Mouse (Mus musculus) gonadal fat pad, adult 2 months (tissue): ENCODE measurements around the gene Trim30b. TPM values are rescaled to one million over a fixed set of nuclear protein-coding genes. Genes with fewer than 3 reads are reported as not detected.
A peak's percentile ranks its signal among the peaks of the same experiment; 100 is the strongest.
"Not testable (repeated sequence)": the region's sequence is repeated elsewhere in the genome, so short reads cannot be mapped to it uniquely, and the experiment has no call there.

Experiments used
- DNase-seq: peaks from one replicate; pipeline ENCODE4 v3.0.0-alpha.2; 2012; ENCODE audit warnings: low read depth
- polyA plus RNA-seq: library from polyadenylated mRNA; depleted of rRNA; stranded (reverse); fragments of >200 nt; gene quantifications from 2 replicates; pipeline ENCODE4 v1.2.3, GENCODE M21; 2012; rRNA removed

The Trim30b gene
- polyA plus RNA-seq, result 0.11 and 0.12 TPM in 2 replicates

GRCm38 (mm10) chr7:104369736-104370414, at the start of gene Trim30b:
Gene Trim30b, minus strand, starts transcription at chr7:104369884.
- no peak for DNase-seq

- no peak for DNase-seq
Observed at GRCm38 (mm10) chr7:104404460-104404950, 34.8 kb upstream of the Trim30b start.

GRCm38 (mm10) chr7:104401140-104401539, 31.5 kb upstream of the Trim30b start:
- no peak for DNase-seq

GRCm38 (mm10) chr7:104400698-104401097, 31.0 kb upstream of the Trim30b start, which contains the start of gene Trim30c:
Gene Trim30c, minus strand, starts transcription at chr7:104400837.
- no peak for DNase-seq

- no peak for DNase-seq
Observed at GRCm38 (mm10) chr7:104398492-104398891, 28.8 kb upstream of the Trim30b start.

- no peak for DNase-seq
Observed at GRCm38 (mm10) chr7:104366339-104366738, 3.3 kb downstream of the Trim30b start.

GRCm38 (mm10) chr7:104353600-104353967, 16.1 kb downstream of the Trim30b start:
- DNase-seq, result no peak

- DNase-seq, result peak; percentile 19
Observed at GRCm38 (mm10) chr7:104352717-104353599, 16.7 kb downstream of the Trim30b start, which contains the start of gene Trim12c. Gene Trim12c, minus strand, starts transcription at chr7:104353362.

GRCm38 (mm10) chr7:104348043-104348442, 21.6 kb downstream of the Trim30b start:
- not testable (repeated sequence) for DNase-seq

- not testable (repeated sequence) for DNase-seq
Observed at GRCm38 (mm10) chr7:104340744-104341143, 28.9 kb downstream of the Trim30b start.

- DNase-seq, result not testable (repeated sequence)
Observed at GRCm38 (mm10) chr7:104335547-104335946, 34.1 kb downstream of the Trim30b start.

- DNase-seq, result not testable (repeated sequence)
Observed at GRCm38 (mm10) chr7:104329171-104329570, 40.5 kb downstream of the Trim30b start, which contains the start of gene Trim34b. Gene Trim34b, plus strand, starts transcription at chr7:104329471.

- no peak for DNase-seq
Observed at GRCm38 (mm10) chr7:104322028-104322427, 47.7 kb downstream of the Trim30b start.

GRCm38 (mm10) chr7:104315369-104316080, 54.2 kb downstream of the Trim30b start, which contains the start of gene Trim12a:
Gene Trim12a, minus strand, starts transcription at chr7:104315466.
- not testable (repeated sequence) for DNase-seq

GRCm38 (mm10) chr7:104314796-104315353, 54.8 kb downstream of the Trim30b start:
- DNase-seq, result peak; percentile 1

Other genes with a start within 250 kb of the Trim30b start
- gene Ubqln5, start 240.1 kb downstream of the Trim30b start, polyA plus RNA-seq, result 0.14 and 0.34 TPM in 2 replicates
- not detected in 2 replicates for gene Olfr643, start 232.5 kb downstream of the Trim30b start, polyA plus RNA-seq
- 1.6 and 2.4 TPM in 2 replicates for gene Ubqln3, start 226.6 kb downstream of the Trim30b start, polyA plus RNA-seq
- gene Ubqlnl, start 219.3 kb downstream of the Trim30b start, polyA plus RNA-seq, result 2.4 TPM in 2 replicates
- 0.05 TPM in 1 of 2 replicates, not detected in the other for gene Olfm5, start 205.1 kb downstream of the Trim30b start, polyA plus RNA-seq
- gene Olfr648, start 186.5 kb downstream of the Trim30b start, polyA plus RNA-seq, result 0.05 TPM in 1 of 2 replicates, not detected in the other
- gene Olfr649, start 173.9 kb downstream of the Trim30b start, polyA plus RNA-seq, result not detected in 2 replicates
- 1.3 TPM in 2 replicates for gene Trim6, start 151.1 kb downstream of the Trim30b start, polyA plus RNA-seq
- 4.7 and 5.2 TPM in 2 replicates for gene Trim34a, start 125.4 kb downstream of the Trim30b start, polyA plus RNA-seq
- gene Trim5, start 81.8 kb downstream of the Trim30b start, polyA plus RNA-seq, result 0.42 TPM in 2 replicates
- gene Trim12a, start 54.4 kb downstream of the Trim30b start, polyA plus RNA-seq, result 3.6 and 3.8 TPM in 2 replicates
- gene Trim34b, start 40.4 kb downstream of the Trim30b start, polyA plus RNA-seq, result 3.6 and 4.3 TPM in 2 replicates
- gene Trim12c, start 16.5 kb downstream of the Trim30b start, polyA plus RNA-seq, result 5.0 and 5.3 TPM in 2 replicates
- 0.14 and 0.18 TPM in 2 replicates for gene Trim30c, start 31.0 kb upstream of the Trim30b start, polyA plus RNA-seq
- gene Trim30a, start 95.3 kb upstream of the Trim30b start, polyA plus RNA-seq, result 3.0 and 4.6 TPM in 2 replicates
- 1.2 and 1.7 TPM in 2 replicates for gene Trim30d, start 138.0 kb upstream of the Trim30b start, polyA plus RNA-seq
- gene Olfr651, start 180.2 kb upstream of the Trim30b start, polyA plus RNA-seq, result not detected in 2 replicates
- gene Olfr652, start 191.0 kb upstream of the Trim30b start, polyA plus RNA-seq, result not detected in 2 replicates
- gene Olfr653, start 207.4 kb upstream of the Trim30b start, polyA plus RNA-seq, result not detected in 2 replicates
- gene Olfr654, start 217.1 kb upstream of the Trim30b start, polyA plus RNA-seq, result not detected in 2 replicates
- gene Olfr655, start 231.9 kb upstream of the Trim30b start, polyA plus RNA-seq, result not detected in 2 replicates
- gene Olfr656, start 244.1 kb upstream of the Trim30b start, polyA plus RNA-seq, result not detected in 2 replicates